ENCODE assay signal across 28 mouse cellular contexts in the genomic region with DNA sequence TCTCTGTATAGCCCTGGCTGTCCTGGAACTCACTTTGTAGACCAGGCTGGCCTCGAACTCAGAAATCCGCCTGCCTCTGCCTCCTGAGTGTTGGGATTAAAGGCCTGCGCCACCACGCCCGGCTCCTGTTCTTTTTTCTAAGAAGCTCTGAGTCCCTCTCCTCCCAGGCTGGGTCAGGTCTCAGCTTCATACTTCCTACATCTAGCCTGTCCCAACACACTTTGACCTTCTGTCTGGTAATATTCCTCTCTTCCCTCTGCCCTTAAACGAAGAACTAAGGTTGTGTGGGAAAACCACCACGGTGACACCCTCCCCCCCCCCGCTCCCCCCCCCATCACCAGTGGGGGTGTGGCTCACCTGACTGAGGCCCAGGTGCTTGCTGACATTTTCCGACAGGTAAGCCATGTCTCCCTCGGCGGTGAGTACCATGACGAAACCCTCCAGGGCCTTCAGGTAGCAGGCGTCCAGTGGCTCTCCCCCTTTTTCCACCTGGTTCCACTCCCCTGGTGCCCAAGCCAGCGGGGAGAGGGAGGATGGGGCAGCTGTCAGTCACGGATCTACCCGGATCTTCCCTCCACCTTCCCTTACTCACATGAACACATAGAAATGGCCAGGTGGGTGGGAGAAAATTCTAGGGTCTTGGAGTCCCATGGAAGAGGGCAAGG. TPM values are rescaled to one million over a fixed set of nuclear protein-coding genes. Genes with fewer than 3 reads are reported as not detected.
DNase-seq lines count a peak whose midpoint lies in the region; ATAC-seq and TF ChIP-seq lines count a peak whose summit lies in the region.
"Had no signal": no experiment of that assay in that cellular context is flagged by ENCODE, and none has a peak within 500 bp of the region (broad histone marks: within the 10 kb centered on the region; RNA-seq: fewer than 3 reads in every experiment).

No protein-coding gene starts in this region.

- DNase-seq in forebrain, embryonic 11.5 days (ENCODE audit: low spot score) = peak; percentile 49
- peak; percentile 14 for DNase-seq in urinary bladder, adult 2 months (ENCODE audit: low spot score)
- DNase-seq in urinary bladder, postnatal 36 days (ENCODE audit: low spot score in 2 of 2) = no peak
- peak; percentile 16 for DNase-seq in stomach, postnatal 0 days (ENCODE audit: low spot score)
- no peak for DNase-seq in left cerebral cortex, postnatal 4 days
- DNase-seq: adrenal gland, postnatal 25 days; cerebellum, adult 18-20 months; cerebellum, postnatal 10 days; heart, postnatal 36 days; kidney, adult 18-20 months; kidney, postnatal 4 days; layer of hippocampus, postnatal 36 days; lung, embryonic 14.5 days; lung, postnatal 14 days; right cerebral cortex, postnatal 4 days; thymus, postnatal 14 days had no signal

- peaks cover 15% of the 10 kb centered on the region; the same call in 1 of the 2 replicates for H3K4me1 ChIP-seq in forebrain, embryonic 11.5 days (replicated peaks; ENCODE audit: control insufficient read depth, insufficient read depth, low read length)
- H3K4me1 ChIP-seq in forebrain, embryonic 15.5 days = peaks cover 33% of the 10 kb centered on the region
- H3K4me1 ChIP-seq in intestine, postnatal 0 days (replicated peaks; ENCODE audit: control insufficient read depth, insufficient read depth, low read length) = 0 out of 2 replicates have a peak, but pooled peaks cover 9% of the 10 kb centered on the region
- peaks cover 23% of the 10 kb centered on the region for H3K4me1 ChIP-seq in intestine, embryonic 15.5 days (replicated peaks)
- H3K4me1 ChIP-seq in stomach, postnatal 0 days (replicated peaks; ENCODE audit: control insufficient read depth, insufficient read depth) = peaks cover 3% of the 10 kb centered on the region

- no peak overlapping the region for H3K27ac ChIP-seq in forebrain, embryonic 11.5 days (ENCODE audit: low read depth, low read length)
- H3K27ac ChIP-seq in forebrain, embryonic 15.5 days (replicated peaks) = no peak overlapping the region
- H3K27ac ChIP-seq in intestine, postnatal 0 days (ENCODE audit: low read depth, low read length) = peak overlapping the region; percentile 16; the same call in 1 of the 2 replicates
- no peak overlapping the region for H3K27ac ChIP-seq in intestine, embryonic 15.5 days
- no peak overlapping the region for H3K27ac ChIP-seq in stomach, postnatal 0 days (replicated peaks)
- H3K27ac ChIP-seq: hindbrain, embryonic 12.5 days; hindbrain, postnatal 0 days; kidney, postnatal 0 days had no signal

- H3K4me3 ChIP-seq in forebrain, embryonic 11.5 days (ENCODE audit: low read depth, low read length) = no peak overlapping the region
- H3K4me3 ChIP-seq in forebrain, embryonic 15.5 days = no peak overlapping the region
- no peak overlapping the region for H3K4me3 ChIP-seq in intestine, postnatal 0 days (ENCODE audit: low read depth, low read length)
- no peak overlapping the region for H3K4me3 ChIP-seq in intestine, embryonic 15.5 days (replicated peaks)
- H3K4me3 ChIP-seq in stomach, postnatal 0 days (ENCODE audit: low read depth, low read length) = no peak overlapping the region
- H3K4me3 ChIP-seq: hindbrain, embryonic 12.5 days had no signal

- H3K36me3 ChIP-seq in forebrain, embryonic 11.5 days (ENCODE audit: control insufficient read depth, insufficient read depth, low read length) = no peaks in the 10 kb centered on the region
- no peaks in the 10 kb centered on the region for H3K36me3 ChIP-seq in forebrain, embryonic 15.5 days
- H3K36me3 ChIP-seq in intestine, postnatal 0 days (ENCODE audit: control insufficient read depth, insufficient read depth) = peaks cover 37% of the 10 kb centered on the region
- peaks cover 24% of the 10 kb centered on the region for H3K36me3 ChIP-seq in intestine, embryonic 15.5 days
- H3K36me3 ChIP-seq in stomach, postnatal 0 days (ENCODE audit: control insufficient read depth, insufficient read depth, low read length) = peaks cover 7% of the 10 kb centered on the region; the same call in 1 of the 2 replicates
- H3K36me3 ChIP-seq: hindbrain, embryonic 12.5 days had no signal

- no peaks in the 10 kb centered on the region for H3K9me3 ChIP-seq in forebrain, embryonic 11.5 days (ENCODE audit: control insufficient read depth, low read length)
- no peaks in the 10 kb centered on the region for H3K9me3 ChIP-seq in forebrain, embryonic 15.5 days
- no peaks in the 10 kb centered on the region for H3K9me3 ChIP-seq in intestine, postnatal 0 days (ENCODE audit: control insufficient read depth)
- no peaks in the 10 kb centered on the region for H3K9me3 ChIP-seq in intestine, embryonic 15.5 days
- no peaks in the 10 kb centered on the region for H3K9me3 ChIP-seq in stomach, postnatal 0 days (ENCODE audit: control insufficient read depth, low read length)

- TF ChIP-seq CTCF in intestine, postnatal 0 days (IDR thresholded peaks at IDR 0.05; ENCODE audit: low read depth) = no peak
- no peak for TF ChIP-seq CTCF in stomach, postnatal 0 days (IDR thresholded peaks at IDR 0.05; ENCODE audit: low read depth)

- WGBS in forebrain, embryonic 11.5 days = 88% methylated on average over 16 of the region's 16 CpGs
- 93% methylated on average over 16 of the region's 16 CpGs for WGBS in forebrain, embryonic 15.5 days
- WGBS in intestine, postnatal 0 days = 76% methylated on average over 16 of the region's 16 CpGs
- WGBS in intestine, embryonic 15.5 days = 93% methylated on average over 16 of the region's 16 CpGs
- WGBS in stomach, postnatal 0 days = 93% methylated on average over 14 of the region's 16 CpGs

- no peak for ATAC-seq in forebrain, embryonic 11.5 days (replicated peaks; ENCODE audit: low FRiP score)
- no peak for ATAC-seq in forebrain, embryonic 15.5 days (replicated peaks)
- ATAC-seq in intestine, postnatal 0 days = no peak
- ATAC-seq in intestine, embryonic 15.5 days = no peak
- no peak for ATAC-seq in stomach, postnatal 0 days (ENCODE audit: low FRiP score, low TSS enrichment)
- ATAC-seq: forebrain, embryonic 14.5 days; hindbrain, postnatal 0 days; midbrain, embryonic 16.5 days had no signal

- TF ChIP-seq EP300 in stomach, postnatal 0 days (optimal IDR thresholded peaks at IDR 0.05) = no peak

- no peak overlapping the region for H3K9ac ChIP-seq in forebrain, embryonic 11.5 days (ENCODE audit: low read length)
- H3K9ac ChIP-seq in forebrain, embryonic 15.5 days (replicated peaks) = no peak overlapping the region
- no peak overlapping the region for H3K9ac ChIP-seq in intestine, postnatal 0 days (ENCODE audit: low read depth, low read length)
- H3K9ac ChIP-seq in intestine, embryonic 15.5 days = no peak overlapping the region
- no peak overlapping the region for H3K9ac ChIP-seq in stomach, postnatal 0 days (ENCODE audit: low read length)
- H3K9ac ChIP-seq: hindbrain, embryonic 12.5 days; lung, embryonic 14.5 days had no signal

- intact Hi-C loops in left cerebral cortex, postnatal 4 days (cut with DNase I) = no loop called here

- H3K4me2 ChIP-seq in forebrain, embryonic 11.5 days (ENCODE audit: low read depth, low read length, severe bottlenecking) = no peak overlapping the region
- no peak overlapping the region for H3K4me2 ChIP-seq in forebrain, embryonic 15.5 days (replicated peaks)
- H3K4me2 ChIP-seq in intestine, postnatal 0 days (replicated peaks; ENCODE audit: low read depth) = peak overlapping the region; percentile 85
- no peak overlapping the region for H3K4me2 ChIP-seq in intestine, embryonic 15.5 days (replicated peaks)
- H3K4me2 ChIP-seq in stomach, postnatal 0 days (replicated peaks; ENCODE audit: low read depth) = no peak overlapping the region
- H3K4me2 ChIP-seq: heart, embryonic 11.5 days; hindbrain, embryonic 12.5 days; lung, embryonic 14.5 days had no signal

- H3K27me3 ChIP-seq in forebrain, embryonic 11.5 days (ENCODE audit: control insufficient read depth, insufficient read depth, low read length) = no peaks in the 10 kb centered on the region
- no peaks in the 10 kb centered on the region for H3K27me3 ChIP-seq in forebrain, embryonic 15.5 days
- no peaks in the 10 kb centered on the region for H3K27me3 ChIP-seq in intestine, postnatal 0 days (replicated peaks; ENCODE audit: control insufficient read depth, insufficient read depth, low read length)
- H3K27me3 ChIP-seq in intestine, embryonic 15.5 days (replicated peaks) = no peaks in the 10 kb centered on the region
- H3K27me3 ChIP-seq in stomach, postnatal 0 days (ENCODE audit: control insufficient read depth, insufficient read depth, low read length) = no peaks in the 10 kb centered on the region

RNA-seq across cellular contexts. Expression of gene Hif3a, which starts 7.8 kb away (rescaled TPM):
- polyA plus RNA-seq in forebrain, embryonic 11.5 days (2014; fragmentation: Nextera tagmentation; extraction: Ambion mirVana) = 8.6 and 10.4 TPM in 2 replicates
- 4.3 and 4.9 TPM in 2 replicates for polyA plus RNA-seq in forebrain, embryonic 15.5 days (2015; fragmentation: Nextera tagmentation; extraction: Ambion mirVana)
- polyA plus RNA-seq in intestine, postnatal 0 days (2015; fragmentation: Nextera tagmentation; extraction: Ambion mirVana) = 15.9 and 18.4 TPM in 2 replicates
- 66.7 and 71.4 TPM in 2 replicates for polyA plus RNA-seq in intestine, embryonic 15.5 days (2015; fragmentation: Nextera tagmentation; extraction: Ambion mirVana)
- polyA plus RNA-seq in urinary bladder, adult 2 months (2012; rRNA removed) = 1.5 and 4.1 TPM in 2 replicates
- polyA plus RNA-seq in stomach, postnatal 0 days (2015; fragmentation: Nextera tagmentation; extraction: Ambion mirVana) = 3.4 and 4.0 TPM in 2 replicates
- 1 to 10 TPM; 6.7 to 7.9 TPM for total RNA-seq in left cerebral cortex, postnatal 4 days (2021)
- total RNA-seq: neutrophil, adult 5-6 weeks had no signal

RNA-seq across cellular contexts. Expression of gene Psg16, which starts 19.4 kb away (rescaled TPM):
- polyA plus RNA-seq in forebrain, embryonic 11.5 days (2014; fragmentation: Nextera tagmentation; extraction: Ambion mirVana) = 0.39 TPM in 1 of 2 replicates, not detected in the other
- polyA plus RNA-seq in forebrain, embryonic 15.5 days (2015; fragmentation: Nextera tagmentation; extraction: Ambion mirVana) = 1.7 and 2.7 TPM in 2 replicates
- 0.33 and 0.46 TPM in 2 replicates for polyA plus RNA-seq in intestine, postnatal 0 days (2015; fragmentation: Nextera tagmentation; extraction: Ambion mirVana)
- 0.40 and 0.42 TPM in 2 replicates for polyA plus RNA-seq in intestine, embryonic 15.5 days (2015; fragmentation: Nextera tagmentation; extraction: Ambion mirVana)
- polyA plus RNA-seq in urinary bladder, adult 2 months (2012; rRNA removed) = 0.08 and 0.18 TPM in 2 replicates
- polyA plus RNA-seq in stomach, postnatal 0 days (2015; fragmentation: Nextera tagmentation; extraction: Ambion mirVana) = 0.05 and 0.12 TPM in 2 replicates
- total RNA-seq in left cerebral cortex, postnatal 4 days (2021) = 1 to 10 TPM; 5.2 to 6.8 TPM
- total RNA-seq: liver, adult 2 months had no signal
- polyA plus RNA-seq: liver, adult 2 months; spleen, adult 2 months had no signal

RNA-seq across cellular contexts. Expression of gene Ppp5c, which starts 26.7 kb away (rescaled TPM):
- 123 and 132 TPM in 2 replicates for polyA plus RNA-seq in forebrain, embryonic 11.5 days (2014; fragmentation: Nextera tagmentation; extraction: Ambion mirVana)
- 103 and 111 TPM in 2 replicates for polyA plus RNA-seq in forebrain, embryonic 15.5 days (2015; fragmentation: Nextera tagmentation; extraction: Ambion mirVana)
- 44.4 and 45.0 TPM in 2 replicates for polyA plus RNA-seq in intestine, postnatal 0 days (2015; fragmentation: Nextera tagmentation; extraction: Ambion mirVana)
- polyA plus RNA-seq in intestine, embryonic 15.5 days (2015; fragmentation: Nextera tagmentation; extraction: Ambion mirVana) = 81.5 and 89.5 TPM in 2 replicates
- 104 and 116 TPM in 2 replicates for polyA plus RNA-seq in urinary bladder, adult 2 months (2012; rRNA removed)
- polyA plus RNA-seq in stomach, postnatal 0 days (2015; fragmentation: Nextera tagmentation; extraction: Ambion mirVana) = 51.6 and 57.5 TPM in 2 replicates
- total RNA-seq in left cerebral cortex, postnatal 4 days (2021) = 100 to 1,000 TPM; 110 to 120 TPM

Comparison
In these comparisons a context has a peak if more than half of its experiments do, and no peak if none do; other contexts are left out.
1. DNase-seq: peak in forebrain, embryonic 11.5 days (single experiment), urinary bladder, adult 2 months (single experiment) and stomach, postnatal 0 days (single experiment); none in urinary bladder, postnatal 36 days (0 of 2) and left cerebral cortex, postnatal 4 days (single experiment).